Mouse (Mus musculus): ENCODE data around the gene Leng1. TPM values are rescaled to one million over a fixed set of nuclear protein-coding genes. Genes with fewer than 3 reads are reported as not detected.

The Leng1 gene
- polyA plus RNA-seq, 1 experiment from 2014 or later: 18.5 TPM

DNA sequence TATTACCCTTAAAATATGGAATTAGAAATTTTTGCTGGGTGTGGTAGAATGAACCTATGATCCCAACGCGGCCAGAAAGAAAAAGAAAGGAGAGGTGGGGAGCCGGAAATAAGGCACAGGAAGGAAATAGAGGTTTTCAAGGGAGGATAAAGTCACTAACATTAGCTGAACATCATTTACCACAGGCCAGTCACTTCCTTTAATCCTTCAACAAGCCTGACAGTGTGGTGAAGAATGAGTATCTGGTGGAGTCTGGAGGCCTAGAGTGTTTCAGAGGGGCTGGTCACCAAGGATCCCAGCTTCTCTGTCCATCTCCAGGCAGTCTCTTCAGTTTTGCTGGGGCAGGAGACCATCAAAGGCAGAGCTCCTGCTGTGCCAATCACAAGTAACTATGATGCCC, 55.2 kb downstream of the Leng1 start:
- no peak for DNase-seq (ENCODE audit: low spot score)
- Histone ChIP-seq H3K27me3 (ENCODE audit: insufficient read depth, low read length) (no peaks in the 10 kb centered on the region), H3K4me2 (ENCODE audit: low read length) (no peak overlapping the region), H3K9ac (ENCODE audit: low read depth, low read length) (no peak overlapping the region), H3K4me1 (replicated peaks; ENCODE audit: insufficient read depth, low read length) (no peaks in the 10 kb centered on the region), H3K27ac (no peak overlapping the region), H3K4me3 (replicated peaks; ENCODE audit: low read depth, low read length) (no peak overlapping the region), H3K36me3 (ENCODE audit: insufficient read depth, low read length) (no peaks in the 10 kb centered on the region), H3K9me3 (replicated peaks; ENCODE audit: low read length) (no peaks in the 10 kb centered on the region)
- no peak for TF ChIP-seq CTCF (IDR thresholded peaks at IDR 0.05; ENCODE audit: low read depth)
- WGBS: 71% methylated on average over 3 of the region's 3 CpGs
- ATAC-seq (replicated peaks; ENCODE audit: low FRiP score, low read depth): no peak

Small RNA genes lying within 50 kb of the gene (microRNA-seq; reads per million reads assigned to microRNA genes)
- gene Mir3572: 1.4 reads per million

Other genes with a start within 250 kb of the Leng1 start
- gene Cacng6, start 241.6 kb downstream of the Leng1 start, polyA plus RNA-seq (2015; fragmentation: Nextera tagmentation; extraction: Ambion mirVana): 0.11 TPM in 1 of 2 replicates, not detected in the other
- 0.80 and 0.88 TPM in 2 replicates for gene Tarm1, start 163.2 kb downstream of the Leng1 start, polyA plus RNA-seq (2015; fragmentation: Nextera tagmentation; extraction: Ambion mirVana)
- 0.14 TPM in 1 of 2 replicates, not detected in the other for gene Oscar, start 49.7 kb downstream of the Leng1 start, polyA plus RNA-seq (2015; fragmentation: Nextera tagmentation; extraction: Ambion mirVana)
- gene Ndufa3, start 48.5 kb downstream of the Leng1 start, polyA plus RNA-seq (2015; fragmentation: Nextera tagmentation; extraction: Ambion mirVana): 637 and 674 TPM in 2 replicates
- 17.0 and 19.3 TPM in 2 replicates for gene Tfpt, start 35.9 kb downstream of the Leng1 start, polyA plus RNA-seq (2015; fragmentation: Nextera tagmentation; extraction: Ambion mirVana)
- 66.3 and 74.6 TPM in 2 replicates for gene Prpf31, start 35.9 kb downstream of the Leng1 start, polyA plus RNA-seq (2015; fragmentation: Nextera tagmentation; extraction: Ambion mirVana)
- 39.0 and 41.7 TPM in 2 replicates for gene Cnot3, start 20.6 kb downstream of the Leng1 start, polyA plus RNA-seq (2015; fragmentation: Nextera tagmentation; extraction: Ambion mirVana)
- 27.9 and 28.1 TPM in 2 replicates for gene Tmc4, start 11.7 kb upstream of the Leng1 start, polyA plus RNA-seq (2015; fragmentation: Nextera tagmentation; extraction: Ambion mirVana)
- gene Tsen34, start 27.0 kb upstream of the Leng1 start, polyA plus RNA-seq (2015; fragmentation: Nextera tagmentation; extraction: Ambion mirVana): 228 and 235 TPM in 2 replicates
- 55.2 and 60.0 TPM in 2 replicates for gene Mboat7, start 27.7 kb upstream of the Leng1 start, polyA plus RNA-seq (2015; fragmentation: Nextera tagmentation; extraction: Ambion mirVana)
- gene Rps9, start 38.2 kb upstream of the Leng1 start, polyA plus RNA-seq (2015; fragmentation: Nextera tagmentation; extraction: Ambion mirVana): 1,586 and 1,624 TPM in 2 replicates
- gene Pirb, start 54.6 kb upstream of the Leng1 start, polyA plus RNA-seq (2015; fragmentation: Nextera tagmentation; extraction: Ambion mirVana): 1.3 and 1.4 TPM in 2 replicates
- gene Gm15448, start 159.8 kb upstream of the Leng1 start, polyA plus RNA-seq (2015; fragmentation: Nextera tagmentation; extraction: Ambion mirVana): not detected in 2 replicates
- 0.17 and 0.24 TPM in 2 replicates for gene Pira2, start 179.2 kb upstream of the Leng1 start, polyA plus RNA-seq (2015; fragmentation: Nextera tagmentation; extraction: Ambion mirVana)
- 0.08 and 0.11 TPM in 2 replicates for gene Gm14548, start 232.3 kb upstream of the Leng1 start, polyA plus RNA-seq (2015; fragmentation: Nextera tagmentation; extraction: Ambion mirVana)
- 0.12 and 0.32 TPM in 2 replicates for gene Lilra6, start 249.7 kb upstream of the Leng1 start, polyA plus RNA-seq (2015; fragmentation: Nextera tagmentation; extraction: Ambion mirVana)

Data from kidney, postnatal 0 days (tissue).